Mouse (Mus musculus) cortical plate, adult 2 months (tissue): ENCODE data around the gene Hoxa9.

Experiments used
- CTCF ChIP-seq: fragments of 200-500 bp; IDR thresholded peaks from 2 replicates; pipeline ENCODE4 v1.5.1; 2011; ENCODE audit warnings: mild to moderate bottlenecking, control low read depth, low read length; ENCODE audit not compliant: insufficient read depth; ENCODE audit errors: extremely low read depth
- POLR2A ChIP-seq: fragments of 200-500 bp; IDR thresholded peaks from 2 replicates; pipeline ENCODE4 v1.6.1; 2011; ENCODE audit warnings: mild to moderate bottlenecking, low read length, control low read depth; ENCODE audit not compliant: insufficient read depth; ENCODE audit errors: extremely low read depth

GRCm38 (mm10) chr6:52232568-52232965, 1.7 kb upstream of the Hoxa9 start:
- TF ChIP-seq CTCF, result no peak
- no peak for TF ChIP-seq POLR2A
